Mouse (Mus musculus) heart, adult 2 months (tissue): ENCODE data around the gene Klrb1a.

Experiments
- CTCF ChIP-seq: fragments of 200-600 bp; IDR thresholded peaks from 2 replicates; pipeline ENCODE4 v1.8.1; 2022; ENCODE audit warnings: antibody characterized with exemption, mild to moderate bottlenecking, moderate library complexity
- EP300 ChIP-seq: fragments of 200-500 bp; IDR thresholded peaks from 2 replicates; pipeline ENCODE4 v1.6.1; 2011; ENCODE audit warnings: low read depth, low read length, control low read depth; ENCODE audit not compliant: insufficient read depth
- POLR2A ChIP-seq: fragments of 200-500 bp; IDR thresholded peaks from 2 replicates; pipeline ENCODE4 v1.6.1; 2011; ENCODE audit warnings: mild to moderate bottlenecking, low read depth, low read length, control low read depth; ENCODE audit not compliant: insufficient read depth

GRCm38 (mm10) chr6:128662206-128662605, 38.9 kb upstream of the Klrb1a start, which contains the start of gene Clec2h:
- TF ChIP-seq CTCF (no peak), EP300 (no peak), POLR2A (no peak)
